Mouse (Mus musculus) embryonic facial prominence, embryonic 14.5 days (tissue): ENCODE data around the gene Ptprq. TPM values are rescaled to one million over a fixed set of nuclear protein-coding genes. Genes with fewer than 3 reads are reported as not detected.

Experiments
- ATAC-seq: fragments of 200-750 bp; cut with Nextera tagmentation; 2 replicates; pipeline ENCODE4 v1.8.0; 2017; ENCODE audit warnings: low read depth, moderate number of reproducible peaks, moderate TSS enrichment
- DNase-seq: peaks from one replicate; pipeline ENCODE4 v3.0.0-alpha.2; 2015; ENCODE audit warnings: low spot score
- H3K27ac ChIP-seq: fragments of 300-500 bp; sonication (generic); replicated peaks from 2 replicates; pipeline ENCODE4 v1.5.1; 2014; ENCODE audit warnings: low read depth, mild to moderate bottlenecking, low read length, moderate library complexity
- H3K27me3 ChIP-seq: fragments of 300-500 bp; sonication (generic); replicated peaks from 2 replicates; pipeline ENCODE4 v1.6.1; 2014; ENCODE audit warnings: low read length; ENCODE audit not compliant: control insufficient read depth, insufficient read depth
- H3K36me3 ChIP-seq: fragments of 300-500 bp; sonication (generic); 2 replicates; pipeline ENCODE4 v1.6.1; 2014; ENCODE audit warnings: low read length, mixed read lengths; ENCODE audit not compliant: control insufficient read depth, insufficient read depth
- H3K4me1 ChIP-seq: fragments of 300-500 bp; sonication (generic); 2 replicates; pipeline ENCODE4 v1.6.1; 2014; ENCODE audit warnings: antibody characterized with exemption, low read length; ENCODE audit not compliant: control insufficient read depth, insufficient read depth
- H3K4me2 ChIP-seq: fragments of 300-500 bp; sonication (generic); 2 replicates; pipeline ENCODE4 v1.6.1; 2014; ENCODE audit warnings: low read depth, mild to moderate bottlenecking, low read length, moderate library complexity, mixed read lengths
- H3K4me3 ChIP-seq: fragments of 300-500 bp; sonication (generic); 2 replicates; pipeline ENCODE4 v1.5.1; 2014; ENCODE audit warnings: low read depth, mild to moderate bottlenecking, low read length
- H3K9ac ChIP-seq: fragments of 300-500 bp; sonication (generic); 2 replicates; pipeline ENCODE4 v1.6.1; 2014; ENCODE audit warnings: low read depth, mild to moderate bottlenecking, low read length, moderate library complexity, mixed read lengths
- H3K9me3 ChIP-seq: fragments of 300-500 bp; sonication (generic); 2 replicates; pipeline ENCODE4 v1.6.1; 2016; ENCODE audit warnings: low read length; ENCODE audit not compliant: control insufficient read depth
- whole genome bisulfite sequencing: fragments of 180-500 bp; shearing (Covaris S2); extraction: QIAGEN DNeasy Blood & Tissue Kit; methylation state at CpG from one replicate; pipeline ENCODE4 v1.1.7; 2014; 5-methylcytosine and 5-hydroxymethylcytosine counted together
- polyA plus RNA-seq: library from polyadenylated mRNA; unstranded; fragments of >200 nt; fragmentation: Nextera tagmentation; extraction: Ambion mirVana; gene quantifications from 2 replicates; pipeline ENCODE4 v1.2.1, GENCODE M21; 2014

The Ptprq gene
- polyA plus RNA-seq, 1 experiment from 2014 or later, result 0.39 TPM

GRCm38 (mm10) chr10:107519216-107519615 lies 200.6 kb downstream of the Ptprq start:
- no peaks in the 10 kb centered on the region for H3K36me3 ChIP-seq
- H3K27ac ChIP-seq, result no peak overlapping the region
- no peaks in the 10 kb centered on the region for H3K27me3 ChIP-seq
- WGBS, result 74% methylated on average over 5 of the region's 5 CpGs
- no peaks in the 10 kb centered on the region for H3K4me1 ChIP-seq
- no peak for DNase-seq
- H3K4me2 ChIP-seq, result no peak overlapping the region
- H3K4me3 ChIP-seq, result no peak overlapping the region
- no peak overlapping the region for H3K9ac ChIP-seq
- H3K9me3 ChIP-seq, result no peaks in the 10 kb centered on the region
- no peak for ATAC-seq

DNA sequence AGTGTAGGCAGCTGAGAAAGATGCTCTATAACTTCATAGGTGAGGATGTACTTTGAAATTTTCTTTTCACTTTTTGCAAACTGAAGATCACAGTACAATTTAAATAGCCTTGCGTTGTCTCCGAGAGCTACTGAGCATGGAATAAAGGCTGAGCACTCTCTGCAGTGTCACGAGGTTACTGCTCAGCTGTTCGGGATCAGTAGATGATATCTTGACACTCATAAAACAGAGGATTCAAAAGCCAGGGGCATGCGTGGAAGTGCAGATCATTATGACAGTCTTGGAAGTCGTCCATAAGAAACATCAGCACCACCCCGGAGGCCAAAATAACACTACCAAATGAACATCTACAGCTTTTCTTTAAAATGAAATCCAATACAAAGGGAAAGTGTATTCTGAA lies 203.2 kb downstream of the Ptprq start:
- 0 out of 2 replicates have a peak, but pooled peaks have one; percentile 57 for ATAC-seq
- no peaks in the 10 kb centered on the region for H3K27me3 ChIP-seq

DNA sequence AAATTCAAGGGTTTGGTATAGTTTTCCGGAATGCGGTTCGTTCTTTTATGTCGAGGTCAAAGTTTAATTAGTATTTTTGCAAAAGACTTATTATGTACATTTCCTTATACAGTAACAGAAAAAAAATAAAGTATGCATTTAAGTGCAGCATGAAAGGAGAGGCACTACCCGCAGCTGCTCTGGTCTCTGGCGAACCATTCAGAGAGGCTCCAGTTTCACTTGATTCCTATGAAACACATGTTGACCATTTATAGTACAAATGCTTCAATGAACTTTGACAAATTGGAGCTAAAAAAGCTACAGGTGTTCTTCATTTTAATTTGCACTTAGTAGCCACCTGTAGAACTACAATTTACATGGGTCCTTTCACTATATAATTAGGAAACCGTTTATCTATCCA lies 205.1 kb downstream of the Ptprq start:
- Histone ChIP-seq H3K9me3 (no peaks in the 10 kb centered on the region), H3K9ac (no peak overlapping the region), H3K27ac (no peak overlapping the region), H3K4me3 (no peak overlapping the region), H3K36me3 (no peaks in the 10 kb centered on the region), H3K4me1 (no peaks in the 10 kb centered on the region), H3K27me3 (no peaks in the 10 kb centered on the region), H3K4me2 (no peak overlapping the region)
- DNase-seq (peak; percentile 42), ATAC-seq (peak; percentile 47; the same call in 1 of the 2 replicates)
- 40% methylated on average over 7 of the region's 7 CpGs for WGBS

More for the DNA sequence above, 203.2 kb downstream of the Ptprq start:
- Histone ChIP-seq H3K9me3 (no peaks in the 10 kb centered on the region), H3K9ac (no peak overlapping the region), H3K4me1 (no peaks in the 10 kb centered on the region), H3K27ac (no peak overlapping the region), H3K36me3 (no peaks in the 10 kb centered on the region), H3K4me3 (no peak overlapping the region), H3K4me2 (no peak overlapping the region)
- DNase-seq, result peak; percentile 62
- 58% methylated on average over 7 of the region's 7 CpGs for WGBS

- WGBS, result 55% methylated on average over 2 of the region's 2 CpGs
- ATAC-seq, result peak; percentile 60; the same call in 1 of the 2 replicates
These were observed 213.5 kb downstream of the Ptprq start for GRCm38 (mm10) chr10:107506397-107506796.

GRCm38 (mm10) chr10:107503430-107503829 lies 216.4 kb downstream of the Ptprq start:
- H3K27ac ChIP-seq, result no peak overlapping the region
- H3K36me3 ChIP-seq, result no peaks in the 10 kb centered on the region
- H3K27me3 ChIP-seq, result no peaks in the 10 kb centered on the region
- WGBS, result 67% methylated on average over 4 of the region's 4 CpGs
- DNase-seq (no peak), ATAC-seq (no peak)
- H3K4me2 ChIP-seq, result no peak overlapping the region
- no peak overlapping the region for H3K9ac ChIP-seq
- H3K9me3 ChIP-seq, result peaks cover 6% of the 10 kb centered on the region; the same call in 1 of the 2 replicates
- no peaks in the 10 kb centered on the region for H3K4me1 ChIP-seq
- H3K4me3 ChIP-seq, result no peak overlapping the region

More at GRCm38 (mm10) chr10:107506397-107506796, 213.5 kb downstream of the Ptprq start:
- Histone ChIP-seq H3K4me3 (no peak overlapping the region), H3K27me3 (no peaks in the 10 kb centered on the region), H3K4me1 (no peaks in the 10 kb centered on the region), H3K4me2 (no peak overlapping the region), H3K27ac (no peak overlapping the region), H3K9me3 (peaks cover 6% of the 10 kb centered on the region; the same call in 1 of the 2 replicates), H3K9ac (no peak overlapping the region), H3K36me3 (no peaks in the 10 kb centered on the region)
- no peak for DNase-seq

- Histone ChIP-seq H3K36me3 (no peaks in the 10 kb centered on the region), H3K4me2 (no peak overlapping the region), H3K4me3 (no peak overlapping the region), H3K4me1 (no peaks in the 10 kb centered on the region), H3K27ac (no peak overlapping the region), H3K9ac (no peak overlapping the region), H3K27me3 (no peaks in the 10 kb centered on the region), H3K9me3 (no peaks in the 10 kb centered on the region)
- 75% methylated on average over 7 of the region's 7 CpGs for WGBS
- DNase-seq (no peak), ATAC-seq (no peak)
These were observed 217.7 kb downstream of the Ptprq start for GRCm38 (mm10) chr10:107502193-107502592.

- WGBS, result 83% methylated on average over 7 of the region's 7 CpGs
- no peak for DNase-seq
- no peak for ATAC-seq
- Histone ChIP-seq H3K9ac (no peak overlapping the region), H3K27me3 (no peaks in the 10 kb centered on the region), H3K4me2 (no peak overlapping the region), H3K4me3 (no peak overlapping the region), H3K27ac (no peak overlapping the region), H3K4me1 (no peaks in the 10 kb centered on the region), H3K9me3 (no peaks in the 10 kb centered on the region), H3K36me3 (no peaks in the 10 kb centered on the region)
These were observed 220.2 kb downstream of the Ptprq start for GRCm38 (mm10) chr10:107499656-107500055.

DNA sequence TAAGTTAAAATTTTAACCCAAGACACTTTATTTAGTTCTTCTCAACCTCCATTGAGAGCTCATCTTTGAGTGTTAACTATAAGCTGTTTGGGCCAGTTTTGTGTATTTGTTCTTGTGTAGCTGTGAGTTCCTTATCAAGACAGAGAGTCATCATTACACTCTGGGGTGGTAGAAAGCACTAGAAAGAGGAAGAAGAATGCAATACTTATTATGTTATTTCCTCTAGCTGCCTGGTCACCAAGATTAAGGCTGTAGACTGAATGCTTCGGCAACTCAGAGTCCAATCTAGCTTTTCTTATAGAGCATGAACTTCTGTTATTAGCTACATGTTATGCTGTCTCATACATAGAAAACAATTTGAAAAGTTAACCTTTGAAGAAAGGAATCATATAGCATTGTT lies 223.4 kb downstream of the Ptprq start:
- no peaks in the 10 kb centered on the region for H3K9me3 ChIP-seq
- H3K27ac ChIP-seq, result no peak overlapping the region
- ATAC-seq (no peak), DNase-seq (no peak)
- H3K4me3 ChIP-seq, result no peak overlapping the region
- 84% methylated on average over 1 of the region's 1 CpGs for WGBS
- no peak overlapping the region for H3K9ac ChIP-seq
- no peaks in the 10 kb centered on the region for H3K27me3 ChIP-seq
- peaks cover 10% of the 10 kb centered on the region; the same call in 1 of the 2 replicates for H3K4me1 ChIP-seq
- H3K4me2 ChIP-seq, result no peak overlapping the region
- H3K36me3 ChIP-seq, result no peaks in the 10 kb centered on the region

DNA sequence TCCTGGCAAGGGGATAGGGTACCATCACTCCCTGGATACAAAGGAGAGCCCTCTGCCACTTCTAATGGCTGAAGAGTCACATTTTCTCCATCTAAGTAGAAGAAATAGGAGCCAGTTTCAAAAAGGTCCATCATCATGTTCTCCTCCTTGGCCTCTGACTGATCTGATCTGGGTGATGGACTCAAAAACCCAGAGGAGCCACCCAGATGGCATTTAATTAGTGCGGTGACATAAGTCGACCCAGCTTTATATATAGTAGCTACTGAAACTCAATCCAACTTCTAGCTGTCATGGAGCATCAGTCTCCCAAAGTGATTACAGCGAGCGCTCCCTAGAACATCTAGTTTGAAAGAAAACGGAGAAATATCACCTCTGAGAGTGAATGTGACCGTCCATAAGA lies 225.3 kb downstream of the Ptprq start, which contains the start of gene Myf6:
Gene Myf6, minus strand, starts transcription at position 170 of the 400 bp plus-strand sequence.
- peak within 1 kb of the TSS; percentile 53 for H3K4me2 ChIP-seq
- no peak for DNase-seq
- peaks cover 10% of the 10 kb centered on the region; the same call in 1 of the 2 replicates for H3K4me1 ChIP-seq
- H3K27me3 ChIP-seq, result no peaks in the 10 kb centered on the region
- ATAC-seq, result no peak
- no peaks in the 10 kb centered on the region for H3K9me3 ChIP-seq
- H3K9ac ChIP-seq, result no peak within 1 kb of the TSS
- no peak within 1 kb of the TSS for H3K27ac ChIP-seq
- WGBS, result 71% methylated on average over 6 of the region's 6 CpGs
- peak within 1 kb of the TSS; percentile 23; the same call in 1 of the 2 replicates for H3K4me3 ChIP-seq
- no peaks in the 10 kb centered on the region for H3K36me3 ChIP-seq
